ENCODE assay signal across 16 mouse cellular contexts in genomic region chr10:75979432-75979831, GRCm38 (mm10). TPM values are rescaled to one million over a fixed set of nuclear protein-coding genes. Genes with fewer than 3 reads are reported as not detected.
"Had no signal": no experiment of that assay in that cellular context is flagged by ENCODE, and none has a peak within 500 bp of the region (broad histone marks: within the 10 kb centered on the region; RNA-seq: fewer than 3 reads in every experiment).

No protein-coding gene starts in this region.

- H3K9ac ChIP-seq: kidney, embryonic 15.5 days; limb, embryonic 12.5 days; liver, embryonic 13.5 days; liver, postnatal 0 days; lung, embryonic 15.5 days; midbrain, embryonic 12.5 days had no signal

- H3K27me3 ChIP-seq: kidney, embryonic 15.5 days; limb, embryonic 12.5 days; liver, embryonic 13.5 days; lung, embryonic 15.5 days; midbrain, embryonic 12.5 days had no signal

- H3K36me3 ChIP-seq: kidney, embryonic 15.5 days; limb, embryonic 12.5 days; liver, embryonic 13.5 days; lung, embryonic 15.5 days; midbrain, embryonic 12.5 days had no signal

- DNase-seq: kidney, adult 2 months; kidney, postnatal 14 days; layer of hippocampus, postnatal 36 days; liver; liver, embryonic 13.5 days; liver, postnatal 0 days; lung, postnatal 14 days; thymus, postnatal 36 days had no signal

- H3K4me1 ChIP-seq: kidney, embryonic 15.5 days; limb, embryonic 12.5 days; megakaryocyte, embryonic 14.5 days had no signal

- H3K4me3 ChIP-seq: kidney, embryonic 15.5 days; limb, embryonic 12.5 days; liver, embryonic 13.5 days; lung, embryonic 15.5 days; megakaryocyte, embryonic 14.5 days; midbrain, embryonic 12.5 days had no signal

- H3K27ac ChIP-seq: kidney, embryonic 15.5 days; limb, embryonic 12.5 days; liver, embryonic 13.5 days; lung, embryonic 15.5 days; macrophage; midbrain, embryonic 12.5 days; stomach, postnatal 0 days had no signal

- H3K9me3 ChIP-seq: kidney, embryonic 15.5 days; limb, embryonic 12.5 days; liver, embryonic 13.5 days; lung, embryonic 15.5 days; midbrain, embryonic 12.5 days had no signal

- H3K4me2 ChIP-seq: kidney, embryonic 15.5 days; limb, embryonic 12.5 days; liver, embryonic 13.5 days; lung, embryonic 15.5 days; midbrain, embryonic 12.5 days had no signal

- ATAC-seq: liver, postnatal 0 days had no signal

RNA-seq across cellular contexts. Expression of gene Gm5134, which starts 25.1 kb away (rescaled TPM):
- polyA plus RNA-seq: limb, embryonic 12.5 days; macrophage; midbrain, embryonic 12.5 days; midbrain, postnatal 0 days; stomach, postnatal 0 days had no signal

RNA-seq across cellular contexts. Expression of gene Vpreb3, which starts 36.6 kb away (rescaled TPM):
- polyA plus RNA-seq: macrophage had no signal

RNA-seq across cellular contexts. Expression of gene Gm867, which starts 39.0 kb away (rescaled TPM):
- polyA plus RNA-seq: macrophage had no signal
